Mouse (Mus musculus) kidney, postnatal 0 days (tissue): ENCODE results near the gene Sart3. TPM values are rescaled to one million over a fixed set of nuclear protein-coding genes. Genes with fewer than 3 reads are reported as not detected.
"Not testable (repeated sequence)": the region's sequence is repeated elsewhere in the genome, so short reads cannot be mapped to it uniquely, and the experiment has no call there.

Experiments used
- ATAC-seq: fragments of 200-750 bp; cut with Nextera tagmentation; replicated peaks from 2 replicates; pipeline ENCODE4 v1.8.0; 2017; ENCODE audit warnings: low read depth, moderate number of reproducible peaks, moderate TSS enrichment, moderate library complexity; ENCODE audit not compliant: low FRiP score
- DNase-seq: peaks from one replicate; pipeline ENCODE4 v3.0.0-alpha.2; 2016; ENCODE audit warnings: low spot score
- H3K27ac ChIP-seq: fragments of 300-500 bp; sonication (generic); 2 replicates; pipeline ENCODE4 v1.5.1; 2014; ENCODE audit warnings: mild to moderate bottlenecking
- H3K27me3 ChIP-seq: fragments of 300-500 bp; sonication (generic); 2 replicates; pipeline ENCODE4 v1.6.1; 2014; ENCODE audit warnings: low read length, mixed read lengths; ENCODE audit not compliant: insufficient read depth
- H3K36me3 ChIP-seq: fragments of 300-500 bp; sonication (generic); 2 replicates; pipeline ENCODE4 v1.6.1; 2014; ENCODE audit warnings: low read length, mixed read lengths; ENCODE audit not compliant: insufficient read depth
- H3K4me1 ChIP-seq: fragments of 300-500 bp; sonication (generic); replicated peaks from 2 replicates; pipeline ENCODE4 v1.6.1; 2014; ENCODE audit warnings: antibody characterized with exemption, low read length, mixed read lengths; ENCODE audit not compliant: insufficient read depth
- H3K4me2 ChIP-seq: fragments of 300-500 bp; sonication (generic); 2 replicates; pipeline ENCODE4 v1.6.1; 2014; ENCODE audit warnings: mild to moderate bottlenecking, low read length, moderate library complexity, mixed read lengths
- H3K4me3 ChIP-seq: fragments of 300-500 bp; sonication (generic); replicated peaks from 2 replicates; pipeline ENCODE4 v1.5.1; 2014; ENCODE audit warnings: low read depth, low read length
- H3K9ac ChIP-seq: fragments of 300-500 bp; sonication (generic); 2 replicates; pipeline ENCODE4 v1.6.1; 2014; ENCODE audit warnings: low read depth, low read length
- H3K9me3 ChIP-seq: fragments of 300-500 bp; sonication (generic); replicated peaks from 2 replicates; pipeline ENCODE4 v1.6.1; 2016; ENCODE audit warnings: low read length, inconsistent platforms, mixed read lengths
- CTCF ChIP-seq: IDR thresholded peaks from 2 replicates; pipeline ENCODE4 v1.5.1; 2016; ENCODE audit warnings: antibody characterized with exemption, low read depth, mild to moderate bottlenecking, moderate library complexity
- WGBS: fragments of 180-500 bp; shearing (Covaris S2); extraction: QIAGEN DNeasy Blood & Tissue Kit; methylation state at CpG from one replicate; pipeline ENCODE4 v1.1.7; 2014; 5-methylcytosine and 5-hydroxymethylcytosine counted together
- polyA plus RNA-seq: library from polyadenylated mRNA; unstranded; fragments of >200 nt; fragmentation: Nextera tagmentation; extraction: Ambion mirVana; gene quantifications from 2 replicates; pipeline ENCODE4 v1.2.1, GENCODE M21; 2015

Gene Sart3
- polyA plus RNA-seq, 1 experiment from 2014 or later: 27.7 TPM

DNA sequence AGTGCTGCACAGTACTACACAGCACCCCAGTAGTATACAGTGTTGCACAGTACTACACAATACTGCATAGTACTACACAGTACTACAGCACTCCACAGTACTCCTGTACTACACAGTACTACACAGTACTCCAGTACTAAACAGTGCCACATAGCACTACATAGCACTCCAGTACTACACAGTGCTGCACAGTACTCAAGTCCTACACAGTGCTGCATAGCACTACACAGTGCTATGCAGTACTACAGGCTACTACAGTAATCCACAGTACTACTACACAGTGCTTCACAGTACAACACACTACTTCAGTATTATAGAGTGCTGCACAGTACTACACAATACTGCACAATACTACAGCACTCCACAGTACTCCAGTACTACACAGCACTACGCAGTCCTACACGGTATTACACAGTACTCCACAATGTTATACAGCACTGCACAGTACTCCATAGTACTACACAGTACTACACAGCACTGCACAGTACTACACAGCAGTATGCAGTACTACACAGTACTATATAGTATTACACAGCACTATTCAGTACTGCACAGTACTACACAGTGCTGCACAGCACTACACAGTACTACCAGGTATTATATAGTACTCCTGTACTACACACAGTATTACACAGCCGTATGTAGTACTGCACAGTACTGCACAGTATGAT is 7.9 kb upstream of the Sart3 start:
- H3K4me1 ChIP-seq: peaks cover 9% of the 10 kb centered on the region; the same call in 1 of the 2 replicates
- DNase-seq (no peak), ATAC-seq (0 out of 2 replicates have a peak, but pooled peaks have one; percentile 19)
- peaks cover 17% of the 10 kb centered on the region; the same call in 1 of the 2 replicates for H3K36me3 ChIP-seq
- H3K27ac ChIP-seq: no peak overlapping the region
- no peak overlapping the region for H3K9ac ChIP-seq
- H3K9me3 ChIP-seq: no peaks in the 10 kb centered on the region
- WGBS: 96% methylated on average over 3 of the region's 3 CpGs
- H3K4me2 ChIP-seq: no peak overlapping the region
- no peak for TF ChIP-seq CTCF
- no peak overlapping the region for H3K4me3 ChIP-seq
- H3K27me3 ChIP-seq: no peaks in the 10 kb centered on the region

DNA sequence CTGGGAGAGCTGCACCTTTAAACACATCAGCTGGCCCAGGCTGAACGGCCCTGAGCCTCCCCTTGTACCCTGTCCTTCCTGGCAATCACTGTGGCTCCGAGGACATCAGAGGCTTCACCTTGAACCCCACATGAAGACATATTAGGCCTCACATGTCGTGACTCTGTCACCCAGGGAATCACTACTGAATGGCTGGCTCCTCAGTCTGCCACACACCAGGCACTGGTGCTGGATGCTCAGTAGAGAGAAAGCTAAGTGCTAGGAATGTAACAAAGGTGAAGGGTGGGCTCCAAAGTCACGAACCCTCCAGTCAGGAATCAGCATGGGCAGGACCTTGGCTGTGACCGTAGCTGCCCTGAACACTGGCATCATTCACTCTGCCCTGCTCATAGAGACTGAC is 7.3 kb upstream of the Sart3 start:
- Histone ChIP-seq H3K36me3 (peaks cover 17% of the 10 kb centered on the region; the same call in 1 of the 2 replicates), H3K4me3 (no peak overlapping the region), H3K27ac (no peak overlapping the region), H3K9me3 (no peaks in the 10 kb centered on the region), H3K4me2 (no peak overlapping the region), H3K9ac (no peak overlapping the region), H3K4me1 (peaks cover 9% of the 10 kb centered on the region; the same call in 1 of the 2 replicates), H3K27me3 (no peaks in the 10 kb centered on the region)
- TF ChIP-seq CTCF: no peak
- DNase-seq (no peak), ATAC-seq (no peak)
- WGBS: 66% methylated on average over 5 of the region's 5 CpGs

DNA sequence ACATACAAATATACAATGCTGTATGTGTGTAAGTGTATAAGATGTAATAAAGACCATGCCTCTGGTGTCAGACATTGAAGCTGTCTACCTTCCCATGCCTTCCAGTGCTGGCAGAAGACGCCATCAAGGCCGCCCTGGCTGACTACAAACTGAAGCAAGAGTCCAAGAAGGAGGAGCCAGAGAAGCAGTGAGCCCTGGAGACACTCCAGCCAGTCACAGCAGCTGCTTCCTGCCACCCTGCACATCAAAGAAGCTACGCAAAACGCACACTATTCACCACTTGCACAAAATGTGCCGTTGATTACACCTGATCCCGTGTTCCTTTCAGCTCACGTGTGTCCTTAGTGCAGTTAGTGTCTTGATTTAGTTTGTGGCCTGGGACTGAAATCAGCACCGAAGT is 5.4 kb upstream of the Sart3 start:
- WGBS: 83% methylated on average over 8 of the region's 8 CpGs

DNA sequence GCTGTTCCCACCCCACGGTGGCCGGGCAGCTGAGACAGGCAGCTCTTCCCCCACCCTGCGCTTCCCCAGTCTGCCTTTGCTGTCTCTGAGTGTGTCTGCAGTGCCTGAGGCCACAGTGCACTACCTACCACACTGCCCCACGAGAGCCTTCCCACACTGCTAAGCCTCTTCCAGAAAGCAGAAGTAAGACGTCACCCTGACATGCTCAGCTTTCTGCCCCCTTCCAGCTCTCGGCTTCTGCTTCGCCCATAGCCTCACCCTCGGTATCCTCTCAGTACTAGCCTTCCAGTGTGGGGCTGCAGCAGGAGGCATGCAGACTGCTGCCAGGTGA is 4.6 kb upstream of the Sart3 start:
- TF ChIP-seq CTCF: no peak
- H3K27ac ChIP-seq: no peak overlapping the region
- 83% methylated on average over 8 of the region's 8 CpGs for WGBS
- DNase-seq: no peak
- no peak overlapping the region for H3K9ac ChIP-seq
- no peaks in the 10 kb centered on the region for H3K27me3 ChIP-seq
- H3K4me2 ChIP-seq: no peak overlapping the region
- no peak for ATAC-seq
- H3K4me1 ChIP-seq: no peaks in the 10 kb centered on the region
- H3K9me3 ChIP-seq: no peaks in the 10 kb centered on the region
- H3K36me3 ChIP-seq: peaks cover 17% of the 10 kb centered on the region
- H3K4me3 ChIP-seq: no peak overlapping the region

More for the DNA sequence above, 5.4 kb upstream of the Sart3 start:
- not testable (repeated sequence) for H3K9ac ChIP-seq, H3K9me3 ChIP-seq, H3K27ac ChIP-seq, H3K4me2 ChIP-seq, H3K4me1 ChIP-seq, H3K4me3 ChIP-seq, H3K27me3 ChIP-seq, DNase-seq, ATAC-seq
- peaks cover 17% of the 10 kb centered on the region for H3K36me3 ChIP-seq

DNA sequence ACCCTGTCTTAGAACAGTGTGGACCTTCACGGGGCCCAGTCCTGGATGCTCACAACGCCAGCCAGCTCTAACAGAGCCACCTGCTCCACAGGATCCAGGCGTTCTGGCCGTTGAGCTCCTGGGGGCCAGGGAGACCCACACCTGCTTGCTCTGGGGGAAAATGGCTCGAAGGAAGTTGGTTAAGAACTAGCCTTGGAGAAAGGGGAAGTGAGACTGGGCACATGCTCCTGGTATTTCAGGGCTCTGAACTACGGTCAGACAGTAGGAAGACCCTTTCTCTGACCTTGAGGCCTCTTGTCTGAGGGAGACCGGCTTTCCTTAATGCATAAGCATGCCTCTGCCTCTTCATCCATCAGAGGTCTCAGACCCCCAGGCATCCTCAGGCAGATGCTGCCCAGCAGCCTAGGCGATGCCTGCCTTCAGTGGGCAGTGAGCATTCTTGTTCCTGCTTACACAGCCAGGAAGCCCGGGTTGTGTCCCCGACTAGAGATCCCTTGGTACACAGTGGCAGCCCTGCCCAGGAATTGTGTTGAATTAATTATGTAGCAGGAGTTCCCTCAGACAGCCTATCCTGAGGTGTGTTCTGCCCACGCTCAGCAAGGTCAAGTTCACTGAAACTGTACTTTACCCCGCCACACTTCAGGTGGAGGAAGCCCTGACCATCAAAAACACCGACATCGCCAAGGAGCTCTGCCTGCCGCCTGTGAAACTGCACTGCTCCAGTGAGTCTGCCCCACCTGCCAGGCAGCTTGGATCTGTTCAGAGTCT is 4.0 kb upstream of the Sart3 start:
- no peak for ATAC-seq
- WGBS: 88% methylated on average over 15 of the region's 15 CpGs
- H3K9ac ChIP-seq: no peak overlapping the region
- no peak for TF ChIP-seq CTCF
- peaks cover 17% of the 10 kb centered on the region for H3K36me3 ChIP-seq
- H3K9me3 ChIP-seq: no peaks in the 10 kb centered on the region
- no peak for DNase-seq
- no peak overlapping the region for H3K4me3 ChIP-seq
- no peak overlapping the region for H3K4me2 ChIP-seq
- H3K4me1 ChIP-seq: no peaks in the 10 kb centered on the region
- no peaks in the 10 kb centered on the region for H3K27me3 ChIP-seq
- no peak overlapping the region for H3K27ac ChIP-seq

DNA sequence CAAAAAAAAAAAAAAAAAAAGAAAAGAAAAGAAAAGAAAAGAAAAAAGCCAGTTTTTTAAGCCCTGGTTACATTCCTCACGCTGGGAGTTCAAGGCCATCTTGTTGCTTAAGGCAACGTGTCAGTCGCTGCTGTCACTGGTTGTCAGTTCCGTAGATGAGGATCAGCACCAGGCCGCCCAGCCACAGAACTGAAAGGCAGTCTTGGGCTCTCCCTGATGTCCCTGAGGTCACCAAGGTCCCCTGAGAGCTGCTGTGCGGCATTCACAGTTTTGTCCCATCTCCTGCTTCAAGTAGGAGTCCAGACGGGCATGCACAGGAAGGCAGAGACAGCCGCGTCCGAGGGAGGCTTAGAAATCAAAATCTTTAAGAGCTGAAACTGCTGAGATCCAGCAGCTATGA is 3.3 kb upstream of the Sart3 start:
- no peak for ATAC-seq
- Histone ChIP-seq H3K9ac (no peak overlapping the region), H3K36me3 (peaks cover 17% of the 10 kb centered on the region), H3K4me2 (no peak overlapping the region), H3K4me3 (no peak overlapping the region), H3K27ac (no peak overlapping the region), H3K4me1 (0 out of 2 replicates have a peak, but pooled peaks cover 1% of the 10 kb centered on the region), H3K27me3 (no peaks in the 10 kb centered on the region), H3K9me3 (no peaks in the 10 kb centered on the region)
- WGBS: 90% methylated on average over 10 of the region's 10 CpGs
- DNase-seq: no peak
- TF ChIP-seq CTCF: no peak
